Mouse (Mus musculus) layer of hippocampus, postnatal 36 days (tissue): ENCODE results near the gene Lcn2. TPM values are rescaled to one million over a fixed set of nuclear protein-coding genes. Genes with fewer than 3 reads are reported as not detected.
A peak's percentile ranks its signal among the peaks of the same experiment; 100 is the strongest.

ENCODE experiments used
- DNase-seq, 2 experiments: peaks; one replicate each; pipeline ENCODE4 v3.0.0; 2022
- total RNA-seq, 2 experiments: library from RNA; stranded (reverse); gene quantifications; 2 replicates each; pipeline ENCODE4 v1.2.3; 2021

Gene Lcn2
- 10 to 100 TPM in 1 of 2 experiments, under 1 TPM in 1; 0.65 to 13.4 TPM for total RNA-seq

GRCm38 (mm10) chr2:32387706-32388490 lies at the start of gene Lcn2:
Gene Lcn2, minus strand, starts transcription at chr2:32388252.
- DNase-seq, result no peak

GRCm38 (mm10) chr2:32437612-32438166 lies 49.6 kb upstream of the Lcn2 start:
- no peak for DNase-seq

- DNase-seq, result no peak
Observed at GRCm38 (mm10) chr2:32436686-32437372, 48.8 kb upstream of the Lcn2 start.

- DNase-seq, result peak; percentile 79 to 81
Observed at GRCm38 (mm10) chr2:32430701-32431676, 42.9 kb upstream of the Lcn2 start.

- no peak for DNase-seq
Observed at GRCm38 (mm10) chr2:32429215-32429891, 41.3 kb upstream of the Lcn2 start.

GRCm38 (mm10) chr2:32428262-32428722 lies 40.2 kb upstream of the Lcn2 start:
- DNase-seq, result peak; percentile 41 to 58

GRCm38 (mm10) chr2:32427720-32428119 lies 39.7 kb upstream of the Lcn2 start:
- DNase-seq, result no peak

GRCm38 (mm10) chr2:32426141-32426540 lies 38.1 kb upstream of the Lcn2 start:
- no peak for DNase-seq

GRCm38 (mm10) chr2:32425568-32425967 lies 37.5 kb upstream of the Lcn2 start:
- DNase-seq, result no peak

GRCm38 (mm10) chr2:32424796-32425195 lies 36.7 kb upstream of the Lcn2 start:
- no peak for DNase-seq

GRCm38 (mm10) chr2:32423481-32424331 lies 35.7 kb upstream of the Lcn2 start:
- peak in 1 of 2 experiments; percentile 27 for DNase-seq

- no peak for DNase-seq
Observed at GRCm38 (mm10) chr2:32421851-32422251, 33.8 kb upstream of the Lcn2 start.

- no peak for DNase-seq
Observed at GRCm38 (mm10) chr2:32420647-32421046, 32.6 kb upstream of the Lcn2 start.

GRCm38 (mm10) chr2:32420066-32420608 lies 32.1 kb upstream of the Lcn2 start:
- no peak for DNase-seq

GRCm38 (mm10) chr2:32419359-32419758 lies 31.3 kb upstream of the Lcn2 start:
- no peak for DNase-seq

GRCm38 (mm10) chr2:32418430-32419151 lies 30.5 kb upstream of the Lcn2 start:
- no peak for DNase-seq

GRCm38 (mm10) chr2:32417486-32417885 lies 29.4 kb upstream of the Lcn2 start:
- no peak for DNase-seq

- no peak for DNase-seq
Observed at GRCm38 (mm10) chr2:32416556-32416955, 28.5 kb upstream of the Lcn2 start.

GRCm38 (mm10) chr2:32415801-32416200 lies 27.7 kb upstream of the Lcn2 start:
- DNase-seq, result no peak

GRCm38 (mm10) chr2:32413936-32414335 lies 25.9 kb upstream of the Lcn2 start:
- DNase-seq, result no peak
